Mouse (Mus musculus) gonadal fat pad, adult 2 months (tissue): ENCODE data around the gene Mrto4. TPM values are rescaled to one million over a fixed set of nuclear protein-coding genes. Genes with fewer than 3 reads are reported as not detected.
"Not testable (repeated sequence)": the region's sequence is repeated elsewhere in the genome, so short reads cannot be mapped to it uniquely, and the experiment has no call there.

Experiments used
- DNase-seq: peaks from one replicate; pipeline ENCODE4 v3.0.0-alpha.2; 2012; ENCODE audit warnings: low read depth
- polyA plus RNA-seq: library from polyadenylated mRNA; depleted of rRNA; stranded (reverse); fragments of >200 nt; gene quantifications from 2 replicates; pipeline ENCODE4 v1.2.3, GENCODE M21; 2012; rRNA removed

The Mrto4 gene
- 19.6 and 19.9 TPM in 2 replicates for polyA plus RNA-seq

DNA sequence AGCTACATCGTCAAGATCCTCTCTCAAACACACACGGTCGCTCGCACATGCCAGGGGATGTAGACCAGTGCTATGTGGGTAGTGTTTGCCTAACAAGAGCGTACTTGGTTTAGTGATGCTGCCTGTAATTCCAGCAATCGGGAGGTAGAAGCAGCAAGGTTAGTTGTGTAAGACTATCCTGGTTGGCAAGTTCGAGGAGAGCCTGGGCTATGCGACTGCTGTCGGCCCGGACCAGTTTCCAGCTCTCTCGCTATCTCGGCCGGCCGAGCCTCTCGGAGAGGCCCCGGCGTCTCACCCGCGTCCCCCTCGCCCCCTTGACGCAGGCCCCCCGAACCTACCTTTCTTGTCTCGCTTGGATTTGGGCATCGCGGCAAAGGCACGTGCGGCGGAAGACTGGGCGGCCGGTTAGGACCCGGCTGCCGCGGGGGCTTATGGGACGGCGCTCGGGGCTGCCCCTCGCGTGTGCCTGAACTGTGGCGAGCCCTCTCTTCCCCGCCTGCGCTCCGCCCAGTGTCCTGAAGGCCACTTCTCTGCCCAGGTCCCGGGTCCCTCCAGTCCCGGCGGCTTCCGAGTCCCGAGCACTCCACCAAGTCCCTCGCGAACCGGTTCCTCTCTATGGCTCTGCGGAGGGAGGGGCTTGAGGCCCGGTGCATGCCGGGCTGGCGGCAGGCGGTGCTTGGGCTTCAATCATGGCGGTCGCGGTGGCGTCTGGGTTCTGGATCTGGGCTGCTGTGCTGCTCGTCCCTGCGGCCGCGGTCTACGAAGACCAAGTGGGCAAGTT is at the start of gene Mrto4, which contains the start of the genes Emc1 and Ubr4:
TSS of gene Mrto4 (minus strand) at position 646 of the 781 bp plus-strand sequence.
TSS of gene Emc1 (plus strand) at position 657 of the 781 bp plus-strand sequence.
TSS of gene Ubr4 (plus strand) at position 679 of the 781 bp plus-strand sequence.
- DNase-seq = no peak

DNA sequence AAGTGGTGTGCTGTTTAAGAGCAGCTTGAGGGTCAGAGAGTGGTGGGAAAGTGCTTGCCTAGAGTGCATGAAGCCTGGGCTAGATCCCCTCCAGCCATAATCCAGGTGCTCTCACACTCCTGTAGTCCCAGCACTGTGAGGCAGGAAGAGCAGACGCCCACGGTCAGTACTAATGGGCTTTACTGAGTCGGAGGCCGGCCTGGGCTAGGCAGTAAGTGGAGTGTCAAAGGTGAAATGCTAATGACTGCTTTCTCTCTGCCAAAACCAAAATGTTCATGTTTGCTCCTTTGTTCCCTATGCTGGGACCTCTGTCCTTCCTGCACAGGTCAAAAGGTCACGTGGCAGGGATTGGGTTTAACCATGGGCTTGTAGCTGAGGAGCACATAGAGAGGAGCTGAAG is 48.1 kb upstream of the Mrto4 start:
- DNase-seq = no peak

- DNase-seq = no peak
Observed at GRCm38 (mm10) chr4:139395431-139395830, 43.1 kb upstream of the Mrto4 start.

DNA sequence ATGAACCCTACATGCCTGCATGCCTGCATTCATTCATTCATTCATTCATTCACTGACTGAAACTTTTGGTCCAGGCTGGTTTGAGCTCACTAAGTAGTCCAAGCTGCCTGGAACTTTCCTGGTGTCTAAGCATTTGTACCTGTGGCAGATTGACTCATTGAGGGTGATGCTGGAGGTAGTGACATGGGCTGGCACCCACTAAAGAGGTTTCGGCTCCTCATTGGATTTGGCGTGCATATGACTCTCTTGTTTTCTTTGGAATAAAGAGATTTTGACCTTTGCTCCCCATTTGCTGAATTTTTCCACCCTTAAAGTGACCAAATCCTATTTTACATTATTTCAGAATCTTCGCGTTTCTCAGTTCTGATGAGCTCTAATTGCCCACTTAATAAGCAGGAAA is 37.2 kb upstream of the Mrto4 start:
- DNase-seq = no peak

GRCm38 (mm10) chr4:139386869-139387319 is 34.5 kb upstream of the Mrto4 start:
- peak; percentile 89 for DNase-seq

DNA sequence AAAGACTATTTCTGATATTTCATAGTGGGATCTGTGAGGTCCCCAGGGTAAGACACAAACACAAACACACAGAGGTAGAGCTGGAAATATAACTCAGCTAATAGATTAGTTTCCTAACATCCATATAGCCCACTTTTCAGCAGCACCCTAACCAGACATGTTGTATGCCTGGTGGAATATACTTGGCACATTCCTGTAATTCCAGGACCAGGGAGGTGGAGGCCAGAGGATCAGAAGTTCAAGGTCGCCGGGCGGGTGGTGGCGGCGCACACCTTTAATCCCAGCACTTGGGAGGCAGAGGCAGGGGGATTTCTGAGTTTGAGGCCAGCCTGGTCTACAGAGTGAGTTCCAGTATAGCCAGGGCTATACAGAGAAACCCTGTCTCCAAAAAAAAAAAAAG is 33.5 kb upstream of the Mrto4 start:
- not testable (repeated sequence) for DNase-seq

- DNase-seq = no peak
Observed at GRCm38 (mm10) chr4:139382231-139382630, 29.9 kb upstream of the Mrto4 start.

DNA sequence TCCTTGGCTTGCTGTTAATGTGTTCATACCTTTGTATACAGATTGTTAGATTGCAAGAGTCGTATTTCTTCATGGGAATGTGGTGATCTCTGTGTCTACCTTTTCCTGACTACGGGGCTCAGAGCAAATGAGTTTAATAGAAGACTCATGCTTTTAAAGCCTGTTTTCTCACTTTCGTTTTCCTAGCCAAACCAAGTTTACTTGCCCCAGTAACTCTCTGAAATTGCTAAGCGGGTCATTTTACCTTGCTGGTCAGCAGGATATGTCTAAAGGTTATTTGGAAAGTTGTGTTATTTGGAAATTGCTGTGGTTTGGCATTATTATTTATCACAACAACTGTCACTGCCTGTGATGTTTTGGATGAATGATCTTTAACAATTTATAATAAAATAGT is 29.1 kb upstream of the Mrto4 start:
- DNase-seq = no peak

DNA sequence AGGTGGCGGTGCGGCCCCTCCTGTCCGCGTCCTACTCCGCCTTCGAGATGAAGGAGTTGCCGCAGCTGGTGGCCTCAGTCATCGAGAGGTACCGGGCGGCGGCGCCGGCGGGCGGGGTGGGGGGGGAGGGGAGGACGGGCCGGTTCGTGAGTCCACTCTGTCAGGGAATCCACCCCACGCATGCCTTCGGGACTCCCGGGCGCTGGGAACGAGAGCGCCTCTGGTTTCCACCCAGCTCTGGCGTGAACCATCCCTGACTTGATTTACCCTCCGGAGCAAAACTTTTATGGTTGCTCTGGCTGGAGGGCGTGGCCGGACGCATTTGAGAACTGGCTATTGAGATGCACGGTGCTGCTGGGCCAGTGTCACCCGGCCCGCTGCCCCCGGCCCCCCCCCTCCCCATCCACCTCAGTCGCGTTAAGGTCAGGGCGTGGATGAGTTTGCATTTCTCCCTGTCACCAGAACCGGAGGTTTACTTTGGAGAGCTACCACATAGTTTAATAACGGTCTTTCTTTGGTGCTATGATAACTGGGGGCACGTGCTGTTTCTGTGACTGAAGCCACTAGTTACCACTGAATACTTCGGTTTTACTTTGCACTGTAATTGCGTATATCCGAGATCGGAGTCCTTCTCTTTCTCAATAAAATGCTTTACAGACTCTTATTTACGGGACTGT is 28.5 kb upstream of the Mrto4 start:
- no peak for DNase-seq

DNA sequence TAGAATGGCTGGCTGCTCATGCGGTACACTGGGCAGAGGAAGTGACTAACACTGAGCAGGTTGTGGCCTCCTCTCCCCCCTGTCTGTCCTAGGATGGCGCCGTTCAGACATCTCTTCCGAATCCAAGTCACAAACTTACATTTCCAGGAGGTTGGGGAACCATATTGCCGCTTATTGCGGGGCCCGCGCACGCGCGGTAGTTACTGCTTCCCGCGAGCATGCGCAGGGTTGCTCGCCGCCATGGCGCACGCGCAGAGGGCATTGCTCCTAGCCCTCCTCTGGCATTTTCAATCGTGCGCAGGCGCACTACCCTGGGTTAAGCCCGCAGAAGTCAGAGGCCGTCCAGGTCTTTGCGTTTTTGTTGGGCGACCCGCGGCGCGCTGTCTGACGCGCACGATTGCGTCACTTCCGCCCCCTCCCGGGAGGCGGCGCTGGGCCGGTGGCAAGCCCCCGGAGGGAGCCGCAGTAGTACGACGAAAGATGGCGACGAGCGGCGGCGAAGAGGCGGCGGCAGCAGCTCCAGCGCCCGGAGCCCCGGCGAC is 27.9 kb upstream of the Mrto4 start:
- peak; percentile 70 for DNase-seq

GRCm38 (mm10) chr4:139379719-139380118 is 27.3 kb upstream of the Mrto4 start:
- DNase-seq = no peak

DNA sequence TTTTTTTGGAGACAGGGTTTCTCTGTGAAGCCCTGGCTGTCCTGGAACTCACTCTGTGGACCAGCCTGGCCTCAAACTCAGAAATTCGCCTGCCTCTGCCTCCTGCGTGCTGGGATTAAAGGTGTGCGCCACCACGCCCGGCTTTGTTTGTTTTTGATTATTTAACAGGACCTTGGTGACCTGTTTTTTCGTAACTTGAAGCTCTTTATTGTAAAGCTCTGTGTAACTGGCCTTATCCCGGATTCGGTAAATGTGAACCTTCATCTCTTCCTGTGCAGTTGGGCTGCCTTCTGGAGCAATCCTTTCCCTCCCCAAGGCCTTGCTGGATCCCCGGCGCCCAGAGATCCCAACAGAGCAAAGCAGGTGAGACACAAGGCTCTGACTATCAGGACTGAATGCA is 21.2 kb upstream of the Mrto4 start:
- DNase-seq = no peak

DNA sequence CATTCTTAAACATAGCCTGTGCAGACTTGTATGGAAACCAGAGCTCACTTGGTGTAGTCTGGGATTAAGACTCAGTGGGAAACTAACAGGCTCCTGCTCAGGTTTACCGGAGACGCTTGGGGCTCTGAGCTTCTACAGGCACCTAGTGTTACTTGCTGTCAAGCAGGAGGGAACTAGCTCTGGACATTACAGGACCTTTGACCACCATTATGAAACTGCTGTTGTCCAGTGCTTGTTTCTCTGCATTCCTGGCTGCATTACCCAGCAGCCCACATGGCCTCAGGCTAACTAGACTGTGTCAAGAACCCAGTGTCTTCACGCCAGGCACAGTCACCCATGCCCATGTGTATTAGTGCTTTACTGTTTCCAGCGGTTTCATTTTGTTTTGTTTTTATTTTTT is 20.8 kb upstream of the Mrto4 start:
- peak; percentile 60 for DNase-seq

- DNase-seq = no peak
Observed at GRCm38 (mm10) chr4:139368038-139368437, 15.7 kb upstream of the Mrto4 start.

DNA sequence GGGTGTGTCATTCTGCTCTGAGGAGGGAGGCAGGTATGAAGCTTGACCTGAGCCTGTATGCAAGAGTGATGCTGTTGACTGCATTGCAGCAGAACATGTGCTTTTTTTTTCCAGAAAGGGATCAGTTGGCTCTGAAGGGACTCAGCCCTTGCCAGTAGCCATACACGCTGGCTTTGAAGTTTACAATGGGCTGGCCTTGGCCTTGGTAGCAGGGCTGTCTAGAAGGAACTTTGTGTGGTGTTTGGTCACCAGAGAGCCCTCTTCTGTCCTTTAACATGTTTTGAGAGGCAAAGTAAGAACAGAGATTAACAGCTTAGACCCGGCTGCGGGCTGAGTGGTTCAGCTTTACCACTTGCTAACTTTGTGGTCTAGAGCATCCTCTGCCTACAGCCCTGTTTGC is 15.0 kb upstream of the Mrto4 start:
- no peak for DNase-seq

DNA sequence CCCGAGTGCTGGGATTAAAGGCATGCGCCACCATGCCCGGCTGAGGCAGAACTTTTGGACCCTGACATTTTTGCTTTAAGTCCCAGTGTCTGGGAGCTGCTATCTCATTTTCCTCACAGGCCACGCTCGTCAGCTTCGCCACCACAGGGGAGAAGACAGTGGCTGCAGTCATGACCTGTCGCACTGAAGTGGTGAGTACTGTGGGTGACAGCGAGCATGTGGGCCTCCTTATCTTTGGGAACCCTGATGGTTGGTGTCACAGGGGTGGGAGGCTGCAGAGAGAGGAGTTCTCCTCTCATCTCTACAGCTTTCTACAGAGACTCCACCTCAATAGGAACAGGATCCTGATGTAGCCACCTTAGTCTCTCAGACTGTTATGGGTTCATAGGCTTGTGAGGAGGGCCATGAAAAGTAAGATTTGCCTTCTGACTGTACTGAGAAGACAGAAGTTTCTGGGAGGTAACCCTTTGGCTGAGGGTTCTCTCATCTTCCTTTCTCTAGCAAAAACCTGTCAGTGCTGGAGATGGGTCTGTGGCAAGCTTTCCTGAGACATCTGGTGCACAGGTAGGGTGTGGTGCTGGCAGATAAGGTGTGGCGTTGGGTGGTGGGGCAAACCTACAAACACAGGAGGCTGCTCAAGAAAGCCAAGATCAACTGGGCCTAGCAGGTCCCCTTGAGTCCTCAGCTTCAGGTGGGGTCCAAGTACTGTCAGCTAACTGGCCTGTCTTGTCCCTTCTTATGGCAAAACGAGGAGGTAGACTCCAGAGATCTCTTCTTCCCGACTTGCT is 8.6 kb upstream of the Mrto4 start:
- no peak for DNase-seq

GRCm38 (mm10) chr4:139357211-139357610 is 4.8 kb upstream of the Mrto4 start:
- DNase-seq = no peak

DNA sequence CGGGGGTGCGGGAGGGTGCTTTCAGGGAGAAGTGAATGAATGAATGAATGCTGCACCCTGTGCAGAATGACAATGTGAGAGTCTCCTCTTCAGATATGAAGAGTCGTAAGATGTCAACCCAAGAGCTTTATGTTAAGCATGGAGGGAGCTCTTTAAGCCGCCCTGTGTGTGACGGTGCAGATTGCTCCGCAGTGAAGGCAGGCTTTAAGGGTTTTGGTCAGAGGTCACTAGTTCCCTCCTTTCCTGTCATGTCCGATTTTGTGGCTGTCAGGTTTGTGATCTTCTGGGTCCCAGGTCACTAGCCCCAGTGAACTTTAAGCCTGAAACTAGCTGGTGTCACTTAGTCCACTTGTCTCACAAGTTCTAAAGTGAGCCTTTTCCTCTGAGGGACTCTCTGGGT is 456 bp upstream of the Mrto4 start:
- DNase-seq = no peak

DNA sequence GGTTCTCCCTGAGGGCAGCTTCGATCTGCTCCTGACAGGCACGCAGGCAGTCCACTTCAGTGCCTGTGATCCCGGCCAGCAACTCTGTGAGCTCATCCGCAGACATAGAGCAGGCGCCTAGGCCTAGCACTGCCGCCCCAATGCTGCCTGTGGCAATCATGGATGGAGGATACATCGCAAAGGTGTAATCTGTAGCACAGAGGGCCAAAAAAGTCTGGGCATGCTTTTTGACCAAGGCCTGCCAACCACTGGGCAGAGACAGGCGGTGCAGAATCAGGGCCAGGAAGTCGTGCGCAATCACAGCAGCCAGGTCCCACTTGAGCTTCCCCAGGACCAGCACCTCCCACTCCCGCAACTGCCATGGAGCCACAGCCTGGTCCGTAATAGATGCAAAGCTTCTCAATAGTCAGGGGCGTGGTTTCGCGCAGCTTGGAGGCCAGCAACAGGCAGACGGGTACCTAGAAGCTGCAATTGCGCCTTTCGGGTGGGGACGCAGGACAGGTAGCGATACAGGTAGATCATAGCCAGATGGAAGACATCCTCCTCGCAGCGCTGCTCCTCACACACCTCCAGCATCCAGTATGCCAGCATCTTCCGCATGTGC is 6.9 kb downstream of the Mrto4 start:
- DNase-seq = no peak

DNA sequence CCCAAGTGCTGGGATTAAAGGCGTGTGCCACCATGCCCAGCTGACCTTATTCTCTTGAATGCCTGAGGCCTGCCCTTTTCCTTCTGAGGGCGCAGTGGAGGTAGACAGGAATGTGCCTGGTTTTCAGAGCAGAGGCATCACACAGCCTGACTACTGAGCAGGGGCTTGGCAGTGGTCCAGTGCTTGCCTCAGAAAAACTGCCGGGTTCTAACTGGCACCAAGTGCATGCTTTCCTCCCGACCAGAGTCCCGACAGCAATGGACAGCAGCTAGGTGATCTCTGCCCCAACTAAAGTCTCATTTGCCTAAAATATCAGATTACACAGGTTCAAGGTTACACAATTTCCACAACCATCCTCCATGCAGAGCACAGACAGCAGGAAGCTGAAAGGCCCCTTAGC is 8.7 kb downstream of the Mrto4 start:
- DNase-seq = no peak

DNA sequence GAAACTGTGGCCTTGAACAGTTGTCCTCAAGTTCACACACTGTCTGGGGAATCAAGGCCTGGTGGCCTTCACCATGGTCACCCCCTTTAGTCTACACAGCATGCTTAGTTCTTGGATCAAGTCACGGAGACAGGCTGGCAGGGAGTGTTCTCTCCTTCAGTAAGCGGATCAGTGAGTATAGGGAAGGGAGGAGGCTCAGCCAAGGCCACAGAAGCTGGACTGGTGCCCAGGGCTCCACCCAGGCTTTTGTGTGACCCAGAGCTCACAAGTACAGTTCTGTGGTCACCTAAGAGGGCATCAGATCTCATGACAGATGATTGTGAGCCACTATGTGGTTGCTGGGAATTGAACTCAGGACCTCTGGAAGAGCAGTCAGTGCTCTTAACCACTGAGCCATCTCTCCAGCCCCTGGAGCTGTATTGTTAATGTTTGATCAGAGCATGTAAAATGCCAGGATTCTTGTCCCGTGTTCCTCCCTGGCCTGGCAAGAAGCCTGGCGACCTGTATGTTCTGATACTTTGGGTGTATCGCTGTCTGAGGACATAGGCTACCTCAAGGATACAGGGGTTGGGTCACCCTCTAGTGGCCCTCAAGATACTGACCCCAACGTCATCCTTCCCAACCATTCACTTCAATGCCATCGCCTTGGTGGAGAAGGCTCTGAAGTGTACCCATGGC is 10.7 kb downstream of the Mrto4 start:
- no peak for DNase-seq
